Mouse (Mus musculus) B cell, adult 2 months (primary cell): ENCODE measurements around the gene Pbrm1.
A peak's percentile ranks its signal among the peaks of the same experiment; 100 is the strongest.

Experiments
- DNase-seq, 2 experiments: peaks; one replicate each; pipeline ENCODE4 v3.0.0; 2022

Pbrm1 gene

GRCm38 (mm10) chr14:31079313-31080028 lies 60.5 kb downstream of the Pbrm1 start:
- DNase-seq = no peak

DNA sequence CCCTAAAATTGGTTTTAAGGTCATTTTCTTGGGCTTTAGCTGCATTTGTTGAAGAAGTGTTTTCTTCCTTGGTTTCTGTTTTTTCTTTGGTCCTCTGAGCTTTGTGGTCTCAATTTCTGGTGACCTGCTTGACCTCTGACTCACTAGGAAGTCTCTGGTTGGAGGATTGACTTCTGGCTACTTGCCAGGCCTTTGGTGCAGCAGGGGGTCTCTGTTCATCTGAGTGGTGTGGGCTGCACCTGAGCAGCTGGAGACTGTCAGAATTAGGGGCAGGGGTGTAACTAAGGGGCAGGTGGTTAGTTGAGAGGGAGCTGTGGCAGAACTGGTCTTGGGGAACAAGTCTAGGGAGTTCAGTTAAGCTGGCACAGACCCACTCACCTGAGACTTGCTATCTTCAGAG lies 62.2 kb downstream of the Pbrm1 start:
- DNase-seq = no peak

DNA sequence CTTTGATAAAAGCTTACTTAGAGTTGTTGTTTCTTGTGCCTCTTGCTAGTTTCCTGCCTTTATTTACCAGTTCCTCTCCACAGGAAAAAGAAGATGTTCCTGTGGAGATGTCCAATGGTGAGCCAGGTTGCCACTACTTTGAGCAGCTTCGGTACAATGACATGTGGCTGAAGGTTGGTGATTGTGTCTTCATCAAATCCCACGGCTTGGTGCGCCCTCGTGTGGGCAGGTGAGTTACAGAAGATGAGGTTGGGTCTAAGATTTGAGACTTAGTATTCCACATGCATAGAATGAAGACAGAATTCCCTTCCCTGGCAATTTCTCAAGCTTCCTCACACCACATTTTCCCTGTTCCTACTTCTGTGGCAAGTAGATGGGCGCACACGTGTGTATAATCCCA lies 68.5 kb downstream of the Pbrm1 start:
- DNase-seq = peak in 1 of 2 experiments; percentile 5

DNA sequence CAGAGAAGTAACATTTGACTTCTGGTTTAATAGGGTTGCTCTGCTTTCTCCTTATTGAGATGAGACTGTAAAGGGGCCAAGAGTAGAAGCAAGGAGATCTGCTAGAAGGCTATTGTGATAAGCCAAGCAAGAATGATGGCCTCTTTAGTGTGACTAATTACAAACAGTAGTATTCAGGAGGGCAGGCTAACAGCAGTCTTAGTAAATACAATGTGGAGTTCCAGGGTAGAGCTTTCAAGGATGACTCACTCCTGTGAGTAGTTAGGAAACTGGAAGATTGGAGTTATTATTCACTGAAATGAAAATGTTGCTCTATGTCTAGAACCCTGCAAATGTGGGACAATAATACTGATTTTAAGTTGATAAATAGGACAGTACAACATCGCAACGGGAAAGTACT lies 69.6 kb downstream of the Pbrm1 start:
- DNase-seq = no peak

GRCm38 (mm10) chr14:31089918-31090317 lies 71.0 kb downstream of the Pbrm1 start:
- DNase-seq = no peak

GRCm38 (mm10) chr14:31105156-31105555 lies 86.2 kb downstream of the Pbrm1 start:
- no peak for DNase-seq

- DNase-seq = no peak
Observed at GRCm38 (mm10) chr14:31110613-31111012, 91.7 kb downstream of the Pbrm1 start.

GRCm38 (mm10) chr14:31112187-31112586 lies 93.2 kb downstream of the Pbrm1 start:
- DNase-seq = no peak

- no peak for DNase-seq
Observed at GRCm38 (mm10) chr14:31114011-31114410, 95.1 kb downstream of the Pbrm1 start.

- DNase-seq = no peak
Observed at GRCm38 (mm10) chr14:31115522-31115921, 96.6 kb downstream of the Pbrm1 start.

GRCm38 (mm10) chr14:31125106-31126075 lies 106.5 kb downstream of the Pbrm1 start:
- DNase-seq = no peak

GRCm38 (mm10) chr14:31126826-31127225 lies 107.9 kb downstream of the Pbrm1 start:
- DNase-seq = no peak

- peak in 1 of 2 experiments; percentile 55 for DNase-seq
Observed at GRCm38 (mm10) chr14:31128101-31128825, 109.3 kb downstream of the Pbrm1 start.

DNA sequence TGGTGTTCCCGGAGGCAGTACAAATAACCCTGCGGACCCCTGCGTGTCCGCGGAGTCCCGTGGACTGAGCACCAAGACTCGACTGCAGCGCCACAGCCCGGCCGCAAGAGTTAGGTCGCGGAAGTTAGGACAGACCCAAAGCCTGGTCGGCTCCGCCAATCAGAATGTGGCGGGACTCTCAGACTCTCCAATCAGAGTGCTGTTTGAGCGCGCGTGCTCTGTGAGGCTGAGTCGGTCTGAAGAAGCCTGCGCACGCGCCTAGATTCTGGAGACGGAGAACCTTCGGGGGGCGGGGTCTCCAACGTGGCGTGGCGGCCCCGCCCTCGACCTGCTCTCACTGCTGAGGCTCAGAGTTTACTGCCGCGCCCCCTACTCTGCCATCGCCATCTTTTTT lies 109.9 kb downstream of the Pbrm1 start, which contains the start of gene Smim4:
Gene Smim4 (minus strand): TSS at position 131 of the 394 bp plus-strand sequence.
- peak; percentile 96 to 97 for DNase-seq

- no peak for DNase-seq
Observed at GRCm38 (mm10) chr14:31129326-31130235, 110.6 kb downstream of the Pbrm1 start.

DNA sequence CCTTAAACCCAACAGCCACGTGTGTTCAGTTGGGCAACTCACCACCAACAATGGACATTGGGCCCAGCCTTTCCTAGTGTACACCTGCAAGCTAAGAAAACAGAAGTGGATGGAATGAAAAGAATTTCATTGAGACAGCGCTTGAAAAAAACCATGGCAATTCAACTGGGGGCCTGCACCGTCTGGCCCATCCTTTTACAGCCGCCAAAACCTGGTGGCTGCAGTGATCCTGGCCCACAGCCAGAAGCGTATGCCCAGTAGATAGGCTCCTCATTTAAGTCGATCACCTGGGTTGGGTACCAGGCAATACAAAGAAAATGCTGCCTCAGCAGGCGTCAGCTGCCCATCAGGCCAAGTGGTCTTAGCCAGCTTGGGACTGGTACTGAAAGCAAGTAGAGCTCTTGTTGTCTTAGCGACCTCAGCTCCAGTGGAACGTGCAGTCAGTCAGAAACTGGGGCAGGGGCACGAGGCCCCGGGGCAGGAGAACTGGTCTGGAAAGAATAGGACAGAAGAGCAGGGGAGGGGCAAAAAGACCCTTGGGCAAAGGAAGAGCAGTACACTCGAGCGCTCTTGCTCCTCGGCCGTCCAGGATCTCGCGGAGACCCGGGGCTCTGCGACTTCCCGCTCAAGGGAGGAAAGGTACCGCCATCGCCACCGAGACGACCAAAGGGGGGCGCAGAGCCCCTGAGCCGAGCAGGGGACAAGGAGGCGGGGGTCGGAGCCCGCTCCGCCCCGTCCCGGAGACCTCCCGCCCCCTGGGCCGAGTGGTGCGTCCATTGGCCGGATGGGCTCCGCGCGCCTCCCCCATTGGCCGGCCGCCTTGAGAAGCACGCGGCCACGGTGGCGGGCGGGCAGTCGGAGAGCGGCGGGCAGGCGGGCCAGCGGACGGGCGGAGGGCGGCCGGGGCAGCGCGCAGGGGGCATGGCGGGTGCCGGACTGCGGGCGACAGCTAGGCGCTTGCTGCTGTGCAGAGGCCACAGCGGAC lies 111.6 kb downstream of the Pbrm1 start, which contains the start of gene Nt5dc2:
Gene Nt5dc2 (plus strand): TSS at position 818 of the 985 bp plus-strand sequence.
- DNase-seq = peak; percentile 76 to 80

GRCm38 (mm10) chr14:31131272-31131821 lies 112.4 kb downstream of the Pbrm1 start:
- DNase-seq = peak in 1 of 2 experiments; percentile 28

DNA sequence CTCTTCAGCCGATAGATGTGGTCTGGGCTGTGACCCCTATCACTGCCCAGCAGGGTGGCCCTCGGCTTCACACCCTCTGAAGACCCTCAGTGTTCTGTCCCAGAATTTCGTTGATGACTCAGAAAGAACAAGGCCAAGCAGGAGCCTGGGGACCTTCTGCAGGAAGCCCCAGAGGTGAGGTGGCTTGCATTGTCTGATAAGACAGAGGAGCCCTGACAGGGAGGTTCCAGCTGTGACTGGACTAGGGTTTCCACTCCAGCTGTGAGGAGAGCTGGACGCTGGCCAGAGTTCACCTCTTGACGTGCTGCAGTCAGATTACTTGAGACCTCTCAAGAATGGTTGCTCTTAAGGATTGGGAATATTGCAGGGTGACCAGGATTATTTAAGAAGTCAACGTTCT lies 113.1 kb downstream of the Pbrm1 start:
- DNase-seq = no peak

- no peak for DNase-seq
Observed at GRCm38 (mm10) chr14:31132491-31132975, 113.6 kb downstream of the Pbrm1 start.
